17 mouse cellular contexts compared by ENCODE assay signal in the genomic region with DNA sequence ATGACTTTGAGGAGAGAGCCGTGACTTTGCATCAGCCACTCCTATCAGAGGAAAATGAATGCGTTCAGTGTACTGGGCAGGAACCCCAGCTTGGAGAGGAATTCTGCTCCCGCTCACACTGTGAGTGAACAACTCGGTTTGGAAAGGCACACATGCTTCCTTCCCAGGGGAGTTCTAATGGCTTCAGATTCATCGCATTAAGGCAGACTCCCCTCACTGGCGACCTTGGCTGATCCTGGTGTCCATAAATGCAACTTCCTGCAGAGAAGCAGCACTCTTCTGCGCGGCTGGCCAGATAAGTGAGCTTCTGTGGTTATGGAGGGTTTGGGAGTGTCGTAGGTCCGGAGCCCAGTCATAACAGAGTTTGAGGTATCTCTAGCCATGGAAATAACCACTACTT. TPM values are rescaled to one million over a fixed set of nuclear protein-coding genes. Genes with fewer than 3 reads are reported as not detected.
DNase-seq lines count a peak whose midpoint lies in the region; ATAC-seq and TF ChIP-seq lines count a peak whose summit lies in the region.
"Had no signal": no experiment of that assay in that cellular context is flagged by ENCODE, and none has a peak within 500 bp of the region (broad histone marks: within the 10 kb centered on the region; RNA-seq: fewer than 3 reads in every experiment).

No protein-coding gene starts in this region.

- no peaks in the 10 kb centered on the region for H3K27me3 ChIP-seq in heart, postnatal 0 days (ENCODE audit: control insufficient read depth, insufficient read depth, low read length)
- no peaks in the 10 kb centered on the region for H3K27me3 ChIP-seq in hindbrain, embryonic 12.5 days
- no peaks in the 10 kb centered on the region for H3K27me3 ChIP-seq in midbrain, embryonic 15.5 days (replicated peaks)
- H3K27me3 ChIP-seq: liver, embryonic 15.5 days had no signal

- peak overlapping the region; percentile 94; the same call in 1 of the 2 replicates for H3K27ac ChIP-seq in heart, postnatal 0 days (ENCODE audit: low read depth)
- 0 out of 2 replicates have a peak overlapping the region, but pooled peaks have one; percentile 97 for H3K27ac ChIP-seq in hindbrain, embryonic 12.5 days
- H3K27ac ChIP-seq in midbrain, embryonic 15.5 days = peak overlapping the region; percentile 97; the same call in 1 of the 2 replicates
- H3K27ac ChIP-seq: liver, embryonic 15.5 days had no signal

- TF ChIP-seq CTCF in heart, postnatal 0 days (IDR thresholded peaks at IDR 0.05; ENCODE audit: low read depth) = no peak

- no peak for ATAC-seq in heart, postnatal 0 days (ENCODE audit: insufficient read depth, low read depth)
- no peak for ATAC-seq in hindbrain, embryonic 12.5 days (ENCODE audit: low FRiP score)
- ATAC-seq in midbrain, embryonic 15.5 days (replicated peaks) = no peak

- H3K9me3 ChIP-seq in heart, postnatal 0 days (replicated peaks; ENCODE audit: control insufficient read depth, low read length) = no peaks in the 10 kb centered on the region
- H3K9me3 ChIP-seq in hindbrain, embryonic 12.5 days (replicated peaks) = no peaks in the 10 kb centered on the region
- H3K9me3 ChIP-seq in midbrain, embryonic 15.5 days = no peaks in the 10 kb centered on the region
- H3K9me3 ChIP-seq: liver, embryonic 15.5 days had no signal

- peaks cover 11% of the 10 kb centered on the region for H3K4me1 ChIP-seq in heart, postnatal 0 days (ENCODE audit: control insufficient read depth, insufficient read depth)
- peaks cover 15% of the 10 kb centered on the region for H3K4me1 ChIP-seq in hindbrain, embryonic 12.5 days
- peaks cover 20% of the 10 kb centered on the region for H3K4me1 ChIP-seq in midbrain, embryonic 15.5 days

- peaks cover 9% of the 10 kb centered on the region; the same call in 1 of the 2 replicates for H3K36me3 ChIP-seq in heart, postnatal 0 days (replicated peaks; ENCODE audit: control insufficient read depth, insufficient read depth, low read length)
- peaks cover 15% of the 10 kb centered on the region for H3K36me3 ChIP-seq in hindbrain, embryonic 12.5 days
- peaks cover 5% of the 10 kb centered on the region; the same call in 1 of the 2 replicates for H3K36me3 ChIP-seq in midbrain, embryonic 15.5 days (replicated peaks)

- peak overlapping the region; percentile 71; the same call in 1 of the 2 replicates for H3K4me2 ChIP-seq in heart, postnatal 0 days (ENCODE audit: low read depth, low read length)
- no peak overlapping the region for H3K4me2 ChIP-seq in hindbrain, embryonic 12.5 days (replicated peaks)
- no peak overlapping the region for H3K4me2 ChIP-seq in midbrain, embryonic 15.5 days

- no peak overlapping the region for H3K4me3 ChIP-seq in heart, postnatal 0 days (ENCODE audit: low read depth, low read length)
- no peak overlapping the region for H3K4me3 ChIP-seq in hindbrain, embryonic 12.5 days
- H3K4me3 ChIP-seq in midbrain, embryonic 15.5 days = no peak overlapping the region

- intact Hi-C loops in heart, postnatal 10 days (cut with DNase I) = no loop called here

- TF ChIP-seq EP300 in heart, postnatal 0 days (IDR thresholded peaks at IDR 0.05; ENCODE audit: low read depth) = no peak

- no peak for DNase-seq in heart, postnatal 0 days (ENCODE audit: low spot score)
- no peak for DNase-seq in heart, postnatal 10 days
- peak; percentile 52 for DNase-seq in MN1 (ENCODE audit: low spot score)
- DNase-seq in testis, postnatal 10 days (ENCODE audit: low spot score) = no peak
- DNase-seq in cerebellum, adult 8-10 months = no peak
- DNase-seq: cerebellum, adult 9-10 months; gastrocnemius, postnatal 14 days; right cerebral cortex, postnatal 14 days had no signal

- H3K9ac ChIP-seq in heart, postnatal 0 days (replicated peaks; ENCODE audit: low read depth, low read length) = no peak overlapping the region
- no peak overlapping the region for H3K9ac ChIP-seq in hindbrain, embryonic 12.5 days
- no peak overlapping the region for H3K9ac ChIP-seq in midbrain, embryonic 15.5 days

- 65% methylated on average over 10 of the region's 10 CpGs for WGBS in heart, postnatal 0 days
- WGBS in hindbrain, embryonic 12.5 days = 83% methylated on average over 10 of the region's 10 CpGs
- WGBS in midbrain, embryonic 15.5 days = 90% methylated on average over 10 of the region's 10 CpGs

RNA-seq across cellular contexts. Expression of a gene that starts 1.0 kb away (rescaled TPM):
- 29.1 and 33.0 TPM in 2 replicates for total RNA-seq in heart, postnatal 0 days (2014; rRNA removed; ENCODE audit: low replicate concordance)
- 49.8 and 50.7 TPM in 2 replicates for polyA plus RNA-seq in heart, postnatal 0 days (2015; fragmentation: Nextera tagmentation; extraction: Ambion mirVana)
- 10 to 100 TPM; 33.9 to 38.5 TPM for total RNA-seq in heart, postnatal 10 days (2021)
- 237 and 251 TPM in 2 replicates for polyA plus RNA-seq in hindbrain, embryonic 12.5 days (2016; fragmentation: Nextera tagmentation; extraction: Ambion mirVana)
- polyA plus RNA-seq in midbrain, embryonic 15.5 days (2015; fragmentation: Nextera tagmentation; extraction: Ambion mirVana) = 148 and 151 TPM in 2 replicates

RNA-seq across cellular contexts. Expression of a gene that starts 20.6 kb away (rescaled TPM):
- total RNA-seq in heart, postnatal 0 days (2014; rRNA removed; ENCODE audit: low replicate concordance) = 169 and 347 TPM in 2 replicates
- polyA plus RNA-seq in heart, postnatal 0 days (2015; fragmentation: Nextera tagmentation; extraction: Ambion mirVana) = 41.3 and 49.6 TPM in 2 replicates
- 10 to 100 TPM; 41.6 to 75.0 TPM for total RNA-seq in heart, postnatal 10 days (2021)
- polyA plus RNA-seq in hindbrain, embryonic 12.5 days (2016; fragmentation: Nextera tagmentation; extraction: Ambion mirVana) = 9.5 and 9.7 TPM in 2 replicates
- polyA plus RNA-seq in midbrain, embryonic 15.5 days (2015; fragmentation: Nextera tagmentation; extraction: Ambion mirVana) = 8.7 and 10.0 TPM in 2 replicates

RNA-seq across cellular contexts. Expression of a gene that starts 44.0 kb away (rescaled TPM):
- 1.6 and 2.6 TPM in 2 replicates for total RNA-seq in heart, postnatal 0 days (2014; rRNA removed; ENCODE audit: low replicate concordance)
- polyA plus RNA-seq in heart, postnatal 0 days (2015; fragmentation: Nextera tagmentation; extraction: Ambion mirVana) = 5.9 and 6.0 TPM in 2 replicates
- 1 to 10 TPM; 5.0 to 6.5 TPM for total RNA-seq in heart, postnatal 10 days (2021)
- polyA plus RNA-seq in hindbrain, embryonic 12.5 days (2016; fragmentation: Nextera tagmentation; extraction: Ambion mirVana) = 38.7 and 46.7 TPM in 2 replicates
- polyA plus RNA-seq in midbrain, embryonic 15.5 days (2015; fragmentation: Nextera tagmentation; extraction: Ambion mirVana) = 10.4 and 10.6 TPM in 2 replicates

RNA-seq across cellular contexts. Expression of a gene that starts 45.8 kb away (rescaled TPM):
- not detected in 2 replicates for total RNA-seq in heart, postnatal 0 days (2014; rRNA removed; ENCODE audit: low replicate concordance)
- polyA plus RNA-seq in heart, postnatal 0 days (2015; fragmentation: Nextera tagmentation; extraction: Ambion mirVana) = not detected in 2 replicates
- total RNA-seq in heart, postnatal 10 days (2021) = not detected
- not detected in 2 replicates for polyA plus RNA-seq in hindbrain, embryonic 12.5 days (2016; fragmentation: Nextera tagmentation; extraction: Ambion mirVana)
- polyA plus RNA-seq in midbrain, embryonic 15.5 days (2015; fragmentation: Nextera tagmentation; extraction: Ambion mirVana) = not detected in 2 replicates
- total RNA-seq: adrenal gland, adult 18-20 months; gastrocnemius, postnatal 14 days; hematopoietic stem cell, adult 5-6 weeks; left cerebral cortex, adult 18-20 months had no signal
- polyA plus RNA-seq: heart, embryonic 11.5 days; kidney, embryonic 14.5 days; limb, embryonic 11.5 days; liver, embryonic 15.5 days had no signal
